Comparison of ENCODE assay signal across 8 mouse cellular contexts in genomic region chr19:42612654-42613053, GRCm38 (mm10). TPM values are rescaled to one million over a fixed set of nuclear protein-coding genes. Genes with fewer than 3 reads are reported as not detected.
DNase-seq lines count a peak whose midpoint lies in the region; ATAC-seq and TF ChIP-seq lines count a peak whose summit lies in the region.

TSS of gene Loxl4 (minus strand) at chr19:42612813.

- H3K27me3 ChIP-seq in thymus, adult 2 months (ENCODE audit: control insufficient read depth, insufficient read depth, low read length), result peaks cover 3% of the 10 kb centered on the region; the same call in 1 of the 2 replicates
- peaks cover 41% of the 10 kb centered on the region for H3K27me3 ChIP-seq in forebrain, embryonic 10.5 days (ENCODE audit: poor library complexity, severe bottlenecking)
- H3K27me3 ChIP-seq in heart, postnatal 0 days (ENCODE audit: control insufficient read depth, insufficient read depth, low read length), result peaks cover 12% of the 10 kb centered on the region; the same call in 1 of the 2 replicates

- no peak within 1 kb of the TSS for H3K9ac ChIP-seq in heart, postnatal 0 days (replicated peaks; ENCODE audit: low read depth, low read length)

- H3K4me2 ChIP-seq in heart, postnatal 0 days (ENCODE audit: low read depth, low read length), result peak within 1 kb of the TSS; percentile 75

- H3K9me3 ChIP-seq in forebrain, embryonic 10.5 days, result no peaks in the 10 kb centered on the region
- H3K9me3 ChIP-seq in heart, postnatal 0 days (replicated peaks; ENCODE audit: control insufficient read depth, low read length), result no peaks in the 10 kb centered on the region

- H3K36me3 ChIP-seq in thymus, adult 2 months (ENCODE audit: control insufficient read depth, insufficient read depth, low read length), result no peaks in the 10 kb centered on the region
- no peaks in the 10 kb centered on the region for H3K36me3 ChIP-seq in forebrain, embryonic 10.5 days (replicated peaks)
- no peaks in the 10 kb centered on the region for H3K36me3 ChIP-seq in heart, postnatal 0 days (replicated peaks; ENCODE audit: control insufficient read depth, insufficient read depth, low read length)

- ATAC-seq in heart, postnatal 0 days (ENCODE audit: insufficient read depth, low read depth), result peak; percentile 66
- no peak for ATAC-seq in activated CD4-positive, CD25-positive, alpha-beta regulatory T cell, adult 4 months

- no peak within 1 kb of the TSS for H3K27ac ChIP-seq in thymus, adult 2 months (ENCODE audit: control insufficient read depth, insufficient read depth, low read length)
- H3K27ac ChIP-seq in forebrain, embryonic 10.5 days, result peak within 1 kb of the TSS; percentile 63; the same call in 1 of the 2 replicates
- no peak within 1 kb of the TSS for H3K27ac ChIP-seq in heart, postnatal 0 days (ENCODE audit: low read depth)

- no peak for TF ChIP-seq CTCF in thymus, adult 2 months (IDR thresholded peaks at IDR 0.05; ENCODE audit: borderline replicate concordance, control insufficient read depth, extremely low read depth, insufficient read depth, low read length, poor library complexity)
- no peak for TF ChIP-seq CTCF in heart, postnatal 0 days (IDR thresholded peaks at IDR 0.05; ENCODE audit: low read depth)

- WGBS in thymus, adult 2 months, result 5% methylated on average over 36 of the region's 37 CpGs
- 1% methylated on average over 37 of the region's 37 CpGs for WGBS in forebrain, embryonic 10.5 days
- under 1% methylated on average over 36 of the region's 37 CpGs for WGBS in heart, postnatal 0 days

- DNase-seq in thymus, postnatal 4 days, result peak; percentile 24
- no peak for DNase-seq in thymus, adult 2 months
- DNase-seq in forebrain, embryonic 10.5 days (ENCODE audit: extremely low spot score, low spot score), result no peak
- DNase-seq in heart, postnatal 0 days (ENCODE audit: low spot score), result peak; percentile 31
- peak; percentile 82 for DNase-seq in kidney, postnatal 14 days
- peak; percentile 62 to 81 for DNase-seq in lung, postnatal 4 days
- peak; percentile 32 for DNase-seq in testis, postnatal 14 days (ENCODE audit: low spot score)

- no peak for TF ChIP-seq EP300 in heart, postnatal 0 days (IDR thresholded peaks at IDR 0.05; ENCODE audit: low read depth)

- TF ChIP-seq POLR2A in thymus, adult 2 months (IDR thresholded peaks at IDR 0.05; ENCODE audit: control insufficient read depth, extremely low read depth, insufficient read depth, low read length, poor library complexity), result no peak

- H3K4me1 ChIP-seq in thymus, adult 2 months (replicated peaks; ENCODE audit: control insufficient read depth, insufficient read depth, low read length), result no peaks in the 10 kb centered on the region
- H3K4me1 ChIP-seq in forebrain, embryonic 10.5 days, result peaks cover 11% of the 10 kb centered on the region
- peaks cover 9% of the 10 kb centered on the region for H3K4me1 ChIP-seq in heart, postnatal 0 days (ENCODE audit: control insufficient read depth, insufficient read depth)

- no peak within 1 kb of the TSS for H3K4me3 ChIP-seq in thymus, adult 2 months (ENCODE audit: control insufficient read depth, insufficient read depth, low read length)
- H3K4me3 ChIP-seq in forebrain, embryonic 10.5 days, result peak within 1 kb of the TSS; percentile 54
- peak within 1 kb of the TSS; percentile 43 for H3K4me3 ChIP-seq in heart, postnatal 0 days (ENCODE audit: low read depth, low read length)

RNA-seq across cellular contexts. Expression of gene Loxl4, which starts in this region (rescaled TPM):
- polyA plus RNA-seq in thymus, adult 2 months (2012; rRNA removed), result 0.66 and 0.89 TPM in 2 replicates
- 0.12 and 0.31 TPM in 2 replicates for polyA plus RNA-seq in forebrain, embryonic 10.5 days (2016; fragmentation: Nextera tagmentation; extraction: Ambion mirVana)
- 0.54 and 2.3 TPM in 2 replicates for total RNA-seq in heart, postnatal 0 days (2014; rRNA removed; ENCODE audit: low replicate concordance)
- 0.23 and 0.30 TPM in 2 replicates for polyA plus RNA-seq in heart, postnatal 0 days (2015; fragmentation: Nextera tagmentation; extraction: Ambion mirVana)
- polyA plus RNA-seq in activated CD4-positive, CD25-positive, alpha-beta regulatory T cell, adult 4 months (2017; shearing (Covaris generic)), result under 1 TPM; 0.17 TPM

Comparison
In these comparisons a context has a peak if more than half of its experiments do, and no peak if none do; other contexts are left out.
1. DNase-seq: peak in thymus, postnatal 4 days (single experiment), heart, postnatal 0 days (single experiment), kidney, postnatal 14 days (single experiment), lung, postnatal 4 days (2 of 2) and testis, postnatal 14 days (single experiment); none in thymus, adult 2 months (single experiment) and forebrain, embryonic 10.5 days (single experiment).